ENCODE assay signal across 8 mouse cellular contexts in genomic region chr1:182461813-182462212, GRCm38 (mm10). TPM values are rescaled to one million over a fixed set of nuclear protein-coding genes. Genes with fewer than 3 reads are reported as not detected.
A peak's percentile ranks its signal among the peaks of the same experiment; 100 is the strongest.
DNase-seq lines count a peak whose midpoint lies in the region; ATAC-seq lines count a peak whose summit lies in the region.

No protein-coding gene starts in this region.

- peak overlapping the region; percentile 54; the same call in 1 of the 2 replicates for H3K27ac ChIP-seq in forebrain, embryonic 15.5 days (replicated peaks)
- H3K27ac ChIP-seq in forebrain, embryonic 10.5 days: no peak overlapping the region
- peak overlapping the region; percentile 39; the same call in 1 of the 2 replicates for H3K27ac ChIP-seq in forebrain, embryonic 16.5 days (ENCODE audit: low read length)
- peak overlapping the region; percentile 91 for H3K27ac ChIP-seq in kidney, embryonic 15.5 days
- peak overlapping the region; percentile 68 for H3K27ac ChIP-seq in neural tube, embryonic 13.5 days (replicated peaks)

- H3K36me3 ChIP-seq in forebrain, embryonic 15.5 days: peaks cover 16% of the 10 kb centered on the region
- H3K36me3 ChIP-seq in forebrain, embryonic 10.5 days (replicated peaks): peaks cover 62% of the 10 kb centered on the region
- peaks cover 6% of the 10 kb centered on the region; the same call in 1 of the 2 replicates for H3K36me3 ChIP-seq in forebrain, embryonic 16.5 days (ENCODE audit: control insufficient read depth, insufficient read depth)
- peaks cover 38% of the 10 kb centered on the region for H3K36me3 ChIP-seq in kidney, embryonic 15.5 days
- H3K36me3 ChIP-seq in neural tube, embryonic 13.5 days: peaks cover 29% of the 10 kb centered on the region

- H3K9me3 ChIP-seq in forebrain, embryonic 15.5 days: no peaks in the 10 kb centered on the region
- H3K9me3 ChIP-seq in forebrain, embryonic 10.5 days: no peaks in the 10 kb centered on the region
- H3K9me3 ChIP-seq in forebrain, embryonic 16.5 days (ENCODE audit: control insufficient read depth, low read length): no peaks in the 10 kb centered on the region
- H3K9me3 ChIP-seq in kidney, embryonic 15.5 days (replicated peaks): no peaks in the 10 kb centered on the region
- no peaks in the 10 kb centered on the region for H3K9me3 ChIP-seq in neural tube, embryonic 13.5 days

- H3K27me3 ChIP-seq in forebrain, embryonic 15.5 days: no peaks in the 10 kb centered on the region
- H3K27me3 ChIP-seq in forebrain, embryonic 10.5 days (ENCODE audit: poor library complexity, severe bottlenecking): no peaks in the 10 kb centered on the region
- no peaks in the 10 kb centered on the region for H3K27me3 ChIP-seq in forebrain, embryonic 16.5 days (replicated peaks; ENCODE audit: control insufficient read depth, insufficient read depth, low read length)
- no peaks in the 10 kb centered on the region for H3K27me3 ChIP-seq in kidney, embryonic 15.5 days
- no peaks in the 10 kb centered on the region for H3K27me3 ChIP-seq in neural tube, embryonic 13.5 days

- H3K4me3 ChIP-seq in forebrain, embryonic 15.5 days: no peak overlapping the region
- no peak overlapping the region for H3K4me3 ChIP-seq in forebrain, embryonic 10.5 days
- H3K4me3 ChIP-seq in forebrain, embryonic 16.5 days (replicated peaks; ENCODE audit: low read length): no peak overlapping the region
- H3K4me3 ChIP-seq in kidney, embryonic 15.5 days (replicated peaks): no peak overlapping the region
- no peak overlapping the region for H3K4me3 ChIP-seq in neural tube, embryonic 13.5 days

- ATAC-seq in forebrain, embryonic 15.5 days (replicated peaks): 0 out of 2 replicates have a peak, but pooled peaks have one; percentile 42
- peak; percentile 54; the same call in 1 of the 2 replicates for ATAC-seq in forebrain, embryonic 16.5 days
- ATAC-seq in kidney, embryonic 15.5 days (replicated peaks; ENCODE audit: low FRiP score): no peak
- peak; percentile 49; the same call in 1 of the 2 replicates for ATAC-seq in neural tube, embryonic 13.5 days (ENCODE audit: low read depth)

- 56% methylated on average over 10 of the region's 10 CpGs for WGBS in forebrain, embryonic 15.5 days
- 93% methylated on average over 10 of the region's 10 CpGs for WGBS in forebrain, embryonic 10.5 days
- 52% methylated on average over 10 of the region's 10 CpGs for WGBS in forebrain, embryonic 16.5 days
- 69% methylated on average over 10 of the region's 10 CpGs for WGBS in kidney, embryonic 15.5 days
- 58% methylated on average over 10 of the region's 10 CpGs for WGBS in neural tube, embryonic 13.5 days

- peaks cover 18% of the 10 kb centered on the region for H3K4me1 ChIP-seq in forebrain, embryonic 15.5 days
- no peaks in the 10 kb centered on the region for H3K4me1 ChIP-seq in forebrain, embryonic 10.5 days
- peaks cover 16% of the 10 kb centered on the region for H3K4me1 ChIP-seq in forebrain, embryonic 16.5 days (replicated peaks; ENCODE audit: control insufficient read depth, insufficient read depth, low read length)
- H3K4me1 ChIP-seq in kidney, embryonic 15.5 days: peaks cover 74% of the 10 kb centered on the region
- H3K4me1 ChIP-seq in neural tube, embryonic 13.5 days (replicated peaks): peaks cover 40% of the 10 kb centered on the region

- H3K4me2 ChIP-seq in forebrain, embryonic 15.5 days (replicated peaks): no peak overlapping the region
- H3K4me2 ChIP-seq in forebrain, embryonic 16.5 days (ENCODE audit: low read length): no peak overlapping the region
- H3K4me2 ChIP-seq in kidney, embryonic 15.5 days: no peak overlapping the region
- no peak overlapping the region for H3K4me2 ChIP-seq in neural tube, embryonic 13.5 days

- DNase-seq in forebrain, embryonic 10.5 days (ENCODE audit: extremely low spot score, low spot score): no peak
- peak; percentile 51 for DNase-seq in Muller cell, postnatal 12 days (ENCODE audit: inconsistent ontology term)
- no peak for DNase-seq in urinary bladder, postnatal 10 days (ENCODE audit: low spot score)
- no peak for DNase-seq in gastrocnemius, postnatal 25 days

- H3K9ac ChIP-seq in forebrain, embryonic 15.5 days (replicated peaks): no peak overlapping the region
- H3K9ac ChIP-seq in forebrain, embryonic 16.5 days (replicated peaks; ENCODE audit: low read depth, low read length): no peak overlapping the region
- no peak overlapping the region for H3K9ac ChIP-seq in kidney, embryonic 15.5 days
- no peak overlapping the region for H3K9ac ChIP-seq in neural tube, embryonic 13.5 days

RNA-seq across cellular contexts. Expression of gene Trp53bp2, which starts 52.8 kb away (rescaled TPM):
- 26.5 and 26.9 TPM in 2 replicates for polyA plus RNA-seq in forebrain, embryonic 15.5 days (2015; fragmentation: Nextera tagmentation; extraction: Ambion mirVana)
- polyA plus RNA-seq in forebrain, embryonic 10.5 days (2016; fragmentation: Nextera tagmentation; extraction: Ambion mirVana): 23.8 and 28.5 TPM in 2 replicates
- 27.2 and 31.3 TPM in 2 replicates for polyA plus RNA-seq in forebrain, embryonic 16.5 days (2015; fragmentation: Nextera tagmentation; extraction: Ambion mirVana)
- 27.2 and 27.8 TPM in 2 replicates for polyA plus RNA-seq in kidney, embryonic 15.5 days (2015; fragmentation: Nextera tagmentation; extraction: Ambion mirVana)
- 21.1 and 24.9 TPM in 2 replicates for polyA plus RNA-seq in neural tube, embryonic 13.5 days (2015; fragmentation: Nextera tagmentation; extraction: Ambion mirVana)
- 1 to 10 TPM; 8.5 to 8.6 TPM for total RNA-seq in gastrocnemius, postnatal 25 days (2021)

RNA-seq across cellular contexts. Expression of gene Capn2, which starts 55.6 kb away (rescaled TPM):
- polyA plus RNA-seq in forebrain, embryonic 15.5 days (2015; fragmentation: Nextera tagmentation; extraction: Ambion mirVana): 70.3 and 72.9 TPM in 2 replicates
- 71.5 and 71.8 TPM in 2 replicates for polyA plus RNA-seq in forebrain, embryonic 10.5 days (2016; fragmentation: Nextera tagmentation; extraction: Ambion mirVana)
- polyA plus RNA-seq in forebrain, embryonic 16.5 days (2015; fragmentation: Nextera tagmentation; extraction: Ambion mirVana): 70.3 and 76.2 TPM in 2 replicates
- 119 and 126 TPM in 2 replicates for polyA plus RNA-seq in kidney, embryonic 15.5 days (2015; fragmentation: Nextera tagmentation; extraction: Ambion mirVana)
- polyA plus RNA-seq in neural tube, embryonic 13.5 days (2015; fragmentation: Nextera tagmentation; extraction: Ambion mirVana): 95.5 and 99.2 TPM in 2 replicates
- 10 to 100 TPM; 52.0 to 59.4 TPM for total RNA-seq in gastrocnemius, postnatal 25 days (2021)
